Mouse (Mus musculus) cerebellum, adult 9-11 months (tissue): ENCODE results near the gene Spns2.

Experiments
- DNase-seq: peaks from one replicate; pipeline ENCODE4 v3.0.0; 2022

Spns2 gene

DNA sequence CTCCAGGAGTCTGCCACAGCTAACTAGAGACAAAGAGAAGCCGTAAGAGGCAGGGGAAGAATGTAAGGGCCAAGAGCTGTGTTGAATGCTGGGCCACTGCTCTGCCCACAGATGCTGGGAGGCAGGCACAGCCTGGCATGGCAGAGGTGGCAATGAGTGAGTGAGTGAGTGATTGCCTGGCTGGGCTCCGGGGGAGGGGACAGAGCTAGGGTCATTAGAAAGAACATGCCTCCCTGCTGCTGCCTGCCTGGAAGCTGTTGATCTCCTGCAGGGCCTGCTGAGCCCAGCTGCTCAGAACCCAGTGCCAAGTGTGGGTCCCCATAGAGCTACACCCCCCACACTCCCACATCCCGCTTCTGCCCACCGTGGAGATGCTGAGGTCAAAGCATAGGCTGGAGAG is 7.7 kb upstream of the Spns2 start:
- no peak for DNase-seq

GRCm38 (mm10) chr11:72496775-72497174 is 7.1 kb upstream of the Spns2 start:
- no peak for DNase-seq

- DNase-seq = no peak
Measured at GRCm38 (mm10) chr11:72496066-72496465, 6.4 kb upstream of the Spns2 start.

GRCm38 (mm10) chr11:72494046-72494988 is 4.6 kb upstream of the Spns2 start:
- DNase-seq = no peak

DNA sequence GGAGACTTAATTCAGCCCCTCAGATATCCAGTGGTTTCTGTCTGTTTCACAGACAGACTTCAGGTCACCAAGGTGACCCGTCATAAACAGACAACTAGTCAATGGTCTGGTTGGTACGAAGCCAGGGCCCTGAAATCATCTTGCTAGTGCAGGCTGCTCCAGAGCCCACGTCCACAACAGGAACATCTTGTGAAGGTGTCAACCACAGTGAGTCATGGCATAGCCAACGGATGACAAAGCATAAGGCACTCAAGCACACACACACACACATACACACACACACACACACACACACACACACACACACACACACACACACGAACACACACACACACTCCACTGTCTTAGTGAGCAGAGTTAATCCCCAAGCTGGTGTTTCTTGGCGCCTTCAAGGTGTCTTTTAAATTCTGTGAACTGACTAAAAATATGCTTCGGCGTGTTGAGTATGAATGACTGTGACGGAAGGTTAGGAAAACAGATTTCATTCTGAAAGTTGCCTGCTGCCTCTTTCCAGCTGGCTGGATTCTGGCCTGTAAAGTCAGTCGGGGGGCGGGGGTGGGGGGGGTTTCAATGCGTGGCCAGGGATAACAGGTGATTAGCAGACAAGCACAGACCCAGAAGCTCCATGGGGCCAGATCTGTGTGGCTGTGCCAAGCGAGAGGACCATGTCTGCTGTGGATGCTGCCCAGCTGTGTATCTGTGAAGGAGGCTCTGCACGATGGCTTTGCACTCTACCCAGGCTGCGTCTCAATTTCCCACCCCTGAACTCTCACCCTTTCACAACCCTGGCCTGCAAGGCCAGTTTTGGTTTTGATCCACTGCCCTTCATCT is 1.6 kb upstream of the Spns2 start:
- DNase-seq = no peak

GRCm38 (mm10) chr11:72489397-72489796 is 307 bp downstream of the Spns2 start:
- no peak for DNase-seq

DNA sequence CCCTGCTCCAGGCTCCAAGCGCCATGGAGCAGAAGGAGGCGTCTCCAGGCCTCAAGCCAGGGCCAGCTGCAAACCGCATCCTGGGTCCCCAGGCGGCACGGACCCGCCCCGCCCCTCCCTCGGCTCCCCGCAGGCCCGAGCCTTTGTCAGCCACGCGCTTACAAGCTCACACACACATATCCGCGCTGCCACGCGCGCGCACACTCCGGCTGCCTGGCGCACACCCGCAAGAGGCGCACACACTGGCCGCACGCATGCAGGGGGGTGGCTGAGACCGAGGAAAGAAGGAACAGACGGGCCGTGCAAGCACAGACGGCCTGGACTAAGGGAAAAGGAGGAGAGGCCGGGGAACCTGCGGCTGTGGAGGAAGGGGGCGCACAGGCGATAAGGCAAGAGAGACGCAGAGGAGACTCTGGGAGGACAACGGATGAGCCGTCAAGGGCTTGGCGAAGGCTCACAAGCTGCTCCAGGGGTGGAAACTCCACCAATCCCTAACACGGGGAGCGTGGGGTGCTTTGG is 892 bp downstream of the Spns2 start:
- no peak for DNase-seq

DNA sequence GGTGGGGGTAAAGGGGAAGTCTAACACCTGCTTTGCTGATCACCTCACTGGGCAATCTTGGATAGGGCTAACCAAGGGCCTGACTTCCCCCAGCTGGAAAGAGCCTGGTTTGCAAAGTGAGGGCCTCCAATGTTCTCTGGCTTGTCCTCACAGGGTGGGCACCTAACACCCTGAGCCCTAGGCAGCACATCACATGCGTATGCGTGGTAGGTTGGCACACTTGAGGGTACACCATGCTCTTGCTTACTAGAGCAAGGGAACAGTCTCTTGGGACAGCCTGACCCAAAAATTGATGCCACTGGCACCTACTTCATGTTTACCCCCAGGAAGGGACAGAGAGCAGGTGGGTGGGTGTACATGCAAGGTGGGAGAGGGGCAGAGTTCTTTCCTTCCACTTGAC is 2.0 kb downstream of the Spns2 start:
- no peak for DNase-seq

GRCm38 (mm10) chr11:72487171-72487570 is 2.5 kb downstream of the Spns2 start:
- DNase-seq = no peak

GRCm38 (mm10) chr11:72485960-72486359 is 3.7 kb downstream of the Spns2 start:
- DNase-seq = no peak

- DNase-seq = no peak
Measured at GRCm38 (mm10) chr11:72485157-72485556, 4.5 kb downstream of the Spns2 start.

- DNase-seq = no peak
Measured at GRCm38 (mm10) chr11:72484549-72484948, 5.2 kb downstream of the Spns2 start.

DNA sequence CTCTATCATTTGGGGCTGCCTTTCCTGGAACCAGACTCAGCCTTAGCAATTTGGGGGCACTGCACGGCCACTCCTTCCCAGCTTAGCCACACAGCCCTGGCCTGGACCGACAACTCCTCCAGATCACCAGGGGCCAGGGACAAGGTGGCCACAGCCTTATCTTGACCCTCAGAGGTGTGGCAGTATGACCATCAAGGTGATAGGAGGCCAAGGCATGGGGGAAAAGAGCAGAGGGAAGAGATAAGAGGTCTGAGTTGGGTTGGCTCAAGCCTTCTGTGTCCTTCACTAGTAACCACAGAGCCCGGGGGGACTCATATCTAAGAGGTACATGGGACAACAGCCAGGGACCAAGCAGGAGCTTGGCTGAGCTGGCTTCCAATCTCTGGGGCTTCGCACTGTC is 7.8 kb downstream of the Spns2 start:
- no peak for DNase-seq

DNA sequence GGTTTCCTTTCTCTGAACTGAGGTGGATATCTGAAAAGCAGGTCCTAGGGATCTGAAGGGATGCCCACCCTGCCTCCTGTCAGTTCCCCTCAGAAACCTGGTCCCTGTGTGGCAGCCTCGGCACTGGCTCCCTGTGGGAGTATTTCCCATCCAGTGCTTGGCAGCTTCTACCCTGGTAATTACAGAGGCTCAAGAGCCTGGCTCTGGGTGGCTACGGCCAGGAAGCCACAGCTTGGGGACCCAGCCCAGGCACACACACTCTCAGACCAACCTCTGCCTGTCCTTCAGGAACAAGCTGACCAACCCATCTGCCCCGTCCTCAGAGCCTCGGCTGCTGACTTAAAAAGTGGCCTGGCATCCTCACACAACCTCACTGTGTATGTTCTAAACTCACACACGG is 8.4 kb downstream of the Spns2 start:
- DNase-seq = no peak

GRCm38 (mm10) chr11:72479499-72479898 is 10.2 kb downstream of the Spns2 start:
- no peak for DNase-seq

DNA sequence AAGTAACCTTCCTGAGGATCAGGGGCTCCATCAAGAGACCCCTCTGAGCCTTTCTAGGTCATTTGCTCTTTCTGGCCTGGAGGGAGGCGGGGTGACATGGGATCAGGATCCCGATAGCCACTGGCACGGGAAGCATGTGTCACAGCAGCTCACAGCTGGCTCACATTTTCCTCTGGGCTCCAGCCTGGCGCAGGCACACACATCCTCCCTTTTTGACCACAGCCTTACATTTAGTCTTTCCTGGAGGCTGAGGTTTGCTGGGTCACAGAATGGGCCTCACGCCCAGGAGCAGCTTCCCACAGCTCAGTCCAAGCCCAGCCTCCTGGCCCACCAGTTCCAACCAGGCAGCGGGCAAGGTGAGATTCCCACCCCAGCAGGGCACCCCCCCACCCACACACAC is 11.5 kb downstream of the Spns2 start:
- no peak for DNase-seq

DNA sequence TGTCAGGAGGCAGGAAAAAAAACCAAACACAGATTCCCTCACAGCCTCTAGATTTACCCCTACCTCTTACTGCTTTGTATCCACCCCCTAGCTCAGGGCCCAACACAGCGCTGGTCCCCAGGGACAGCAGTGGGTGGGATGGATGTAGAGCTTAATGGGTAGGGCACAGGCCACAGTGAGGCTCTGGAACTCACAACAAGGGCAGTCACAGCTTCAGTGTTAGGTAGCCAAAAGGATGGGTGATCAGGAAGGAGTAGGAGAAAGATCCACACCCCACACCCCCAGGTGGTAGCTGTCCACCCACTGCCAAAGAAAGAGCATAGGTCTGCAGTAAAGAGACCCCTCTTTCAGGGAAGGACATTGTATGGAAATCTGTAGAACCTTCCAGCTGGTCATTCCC is 12.1 kb downstream of the Spns2 start:
- DNase-seq = no peak

GRCm38 (mm10) chr11:72477182-72477581 is 12.5 kb downstream of the Spns2 start:
- no peak for DNase-seq

DNA sequence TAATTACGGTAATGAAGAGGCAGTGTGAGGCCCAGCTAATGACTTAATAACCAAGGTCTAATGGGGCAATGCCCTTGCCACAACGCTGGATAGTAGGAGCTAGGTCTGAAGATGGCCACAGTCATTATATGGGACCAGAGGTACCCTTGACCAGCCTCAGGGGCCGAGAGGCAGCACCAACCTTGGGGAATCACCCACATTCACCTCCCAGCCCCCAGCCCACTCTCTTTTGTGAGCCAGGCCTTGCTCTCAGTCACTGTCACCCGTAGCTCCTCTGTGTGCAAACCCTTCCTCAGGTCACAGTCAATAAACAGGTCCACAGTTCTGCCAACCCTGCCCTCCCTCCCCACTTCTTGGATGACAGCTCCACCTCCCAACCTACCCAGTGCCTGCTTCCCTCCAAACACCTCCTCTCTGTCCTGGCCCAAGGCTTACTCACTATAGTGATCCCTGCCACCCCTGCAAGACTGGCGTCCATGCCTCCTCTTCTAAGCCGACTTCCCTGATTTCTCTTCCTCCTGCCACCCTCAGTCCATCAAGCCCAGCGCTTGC is 13.6 kb downstream of the Spns2 start:
- no peak for DNase-seq

- DNase-seq = no peak
Measured at GRCm38 (mm10) chr11:72475408-72475807, 14.3 kb downstream of the Spns2 start.

- DNase-seq = no peak
Measured at GRCm38 (mm10) chr11:72474926-72475325, 14.8 kb downstream of the Spns2 start.

- DNase-seq = no peak
Measured at GRCm38 (mm10) chr11:72473540-72473939, 16.2 kb downstream of the Spns2 start.

- no peak for DNase-seq
Measured at GRCm38 (mm10) chr11:72471381-72471780, 18.3 kb downstream of the Spns2 start.
